Mouse (Mus musculus) hindbrain, postnatal 0 days (tissue): ENCODE results near the gene Cavin1. TPM values are rescaled to one million over a fixed set of nuclear protein-coding genes. Genes with fewer than 3 reads are reported as not detected.

Experiments
- ATAC-seq: fragments of 200-750 bp; cut with Nextera tagmentation; 2 replicates; pipeline ENCODE4 v1.8.0; 2017; ENCODE audit warnings: mild to moderate bottlenecking, moderate TSS enrichment, moderate library complexity
- DNase-seq: peaks from one replicate; pipeline ENCODE4 v3.0.0-alpha.2; 2015; ENCODE audit warnings: low spot score
- H3K27ac ChIP-seq: fragments of 300-500 bp; sonication (generic); 2 replicates; pipeline ENCODE4 v1.5.1; 2014; ENCODE audit warnings: mild to moderate bottlenecking
- H3K27me3 ChIP-seq: fragments of 300-500 bp; sonication (generic); 2 replicates; pipeline ENCODE4 v1.6.1; 2014; ENCODE audit warnings: low read length, mixed read lengths; ENCODE audit not compliant: insufficient read depth
- H3K36me3 ChIP-seq: fragments of 300-500 bp; sonication (generic); 2 replicates; pipeline ENCODE4 v1.6.1; 2014; ENCODE audit warnings: low read length, mixed read lengths; ENCODE audit not compliant: insufficient read depth
- H3K4me1 ChIP-seq: fragments of 300-500 bp; sonication (generic); 2 replicates; pipeline ENCODE4 v1.6.1; 2014; ENCODE audit warnings: antibody characterized with exemption, low read length, mixed read lengths; ENCODE audit not compliant: insufficient read depth
- H3K4me2 ChIP-seq: fragments of 300-500 bp; sonication (generic); 2 replicates; pipeline ENCODE4 v1.6.1; 2014; ENCODE audit warnings: low read depth, mild to moderate bottlenecking, low read length, moderate library complexity, mixed read lengths
- H3K4me3 ChIP-seq: fragments of 300-500 bp; sonication (generic); 2 replicates; pipeline ENCODE4 v1.5.1; 2014; ENCODE audit warnings: low read length
- H3K9ac ChIP-seq: fragments of 300-500 bp; sonication (generic); replicated peaks from 2 replicates; pipeline ENCODE4 v1.6.1; 2014; ENCODE audit warnings: mild to moderate bottlenecking, low read length, moderate library complexity, mixed read lengths
- H3K9me3 ChIP-seq: fragments of 300-500 bp; sonication (generic); 2 replicates; pipeline ENCODE4 v1.6.1; 2016; ENCODE audit warnings: low read length, mixed read lengths
- CTCF ChIP-seq: IDR thresholded peaks from 2 replicates; pipeline ENCODE4 v1.5.1; 2016; ENCODE audit warnings: antibody characterized with exemption, control low read depth, low read depth
- WGBS: fragments of 180-500 bp; shearing (Covaris S2); extraction: QIAGEN DNeasy Blood & Tissue Kit; methylation state at CpG from one replicate; pipeline ENCODE4 v1.1.7; 2014; 5-methylcytosine and 5-hydroxymethylcytosine counted together
- polyA plus RNA-seq: library from polyadenylated mRNA; unstranded; fragments of >200 nt; fragmentation: Nextera tagmentation; extraction: Ambion mirVana; gene quantifications from 2 replicates; pipeline ENCODE4 v1.2.1, GENCODE M21; 2015
- total RNA-seq: library from RNA; depleted of rRNA; stranded (reverse); fragments of >200 nt; gene quantifications from 2 replicates; pipeline ENCODE4 v1.2.3, GENCODE M21; 2014

Gene Cavin1
- total and polyA plus RNA-seq, 2 experiments from 2014 or later, result 19.7 to 50.2 TPM

- H3K27me3 ChIP-seq, result peaks cover 8% of the 10 kb centered on the region; the same call in 1 of the 2 replicates
- TF ChIP-seq CTCF, result peak; percentile 70
- peak overlapping the region; percentile 29 for H3K4me3 ChIP-seq
- no peaks in the 10 kb centered on the region for H3K4me1 ChIP-seq
- H3K9ac ChIP-seq, result no peak overlapping the region
- H3K27ac ChIP-seq, result no peak overlapping the region
- no peaks in the 10 kb centered on the region for H3K9me3 ChIP-seq
- peak; percentile 88 for DNase-seq
- no peak for ATAC-seq
- H3K36me3 ChIP-seq, result no peaks in the 10 kb centered on the region
- 4% methylated on average over 14 of the region's 14 CpGs for WGBS
- H3K4me2 ChIP-seq, result peak overlapping the region; percentile 50
Measured at GRCm38 (mm10) chr11:100959464-100959810, 11.2 kb downstream of the Cavin1 start.

DNA sequence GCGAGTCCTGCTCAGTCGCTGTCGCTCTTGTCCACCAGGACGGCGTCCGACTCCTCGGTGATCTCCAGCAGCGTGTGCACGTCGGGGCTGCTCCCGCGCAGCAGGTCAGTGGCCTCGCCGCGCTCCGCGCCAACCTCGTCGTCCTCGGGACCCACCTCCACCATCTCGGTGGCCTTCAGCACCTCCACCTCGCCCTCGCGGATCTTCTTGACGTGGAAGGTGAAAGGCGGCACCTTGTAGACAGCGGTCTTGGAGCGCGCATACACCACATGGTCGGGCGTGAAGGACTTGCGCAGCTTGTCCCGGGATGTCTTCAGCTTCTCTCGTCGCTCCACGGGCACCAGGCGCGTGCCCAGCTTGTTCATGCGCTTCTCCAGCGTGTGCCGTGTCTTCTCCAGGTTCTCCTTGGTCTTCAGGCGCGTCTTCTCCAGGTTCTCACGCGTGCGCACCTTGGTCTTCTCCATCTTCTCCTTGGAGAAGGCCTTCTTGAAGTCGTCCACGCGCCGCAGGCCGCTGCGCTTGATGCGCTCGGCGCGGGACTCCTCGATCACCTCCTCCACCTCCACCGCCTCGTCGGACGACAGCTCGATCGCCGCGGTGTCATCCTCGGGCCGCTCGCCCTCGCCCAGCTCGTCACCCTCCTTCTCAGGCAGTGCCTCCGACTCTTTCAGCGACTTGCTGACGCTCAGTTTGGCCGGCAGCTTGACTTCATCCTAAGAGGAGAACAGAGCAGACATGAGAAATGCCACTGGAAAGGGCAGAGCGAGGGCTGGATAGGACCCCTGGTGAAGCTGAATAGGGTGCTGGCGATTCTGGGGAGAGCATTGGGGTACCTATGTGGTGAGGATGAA is 11.8 kb downstream of the Cavin1 start:
- Histone ChIP-seq H3K27ac (no peak overlapping the region), H3K9ac (no peak overlapping the region), H3K9me3 (no peaks in the 10 kb centered on the region), H3K4me1 (no peaks in the 10 kb centered on the region), H3K4me2 (peak overlapping the region; percentile 50), H3K4me3 (peak overlapping the region; percentile 29), H3K36me3 (no peaks in the 10 kb centered on the region), H3K27me3 (peaks cover 8% of the 10 kb centered on the region; the same call in 1 of the 2 replicates)
- DNase-seq, result peak; percentile 21
- 14% methylated on average over 73 of the region's 76 CpGs for WGBS
- TF ChIP-seq CTCF, result no peak
- no peak for ATAC-seq

GRCm38 (mm10) chr11:100957915-100958469 is 12.7 kb downstream of the Cavin1 start:
- H3K36me3 ChIP-seq, result no peaks in the 10 kb centered on the region
- H3K4me3 ChIP-seq, result peak overlapping the region; percentile 29; the same call in 1 of the 2 replicates
- WGBS, result 39% methylated on average over 6 of the region's 6 CpGs
- no peak overlapping the region for H3K4me2 ChIP-seq
- H3K9ac ChIP-seq, result no peak overlapping the region
- DNase-seq (no peak), ATAC-seq (no peak)
- no peak overlapping the region for H3K27ac ChIP-seq
- no peak for TF ChIP-seq CTCF
- H3K27me3 ChIP-seq, result peaks cover 8% of the 10 kb centered on the region; the same call in 1 of the 2 replicates
- H3K4me1 ChIP-seq, result no peaks in the 10 kb centered on the region
- H3K9me3 ChIP-seq, result no peaks in the 10 kb centered on the region

DNA sequence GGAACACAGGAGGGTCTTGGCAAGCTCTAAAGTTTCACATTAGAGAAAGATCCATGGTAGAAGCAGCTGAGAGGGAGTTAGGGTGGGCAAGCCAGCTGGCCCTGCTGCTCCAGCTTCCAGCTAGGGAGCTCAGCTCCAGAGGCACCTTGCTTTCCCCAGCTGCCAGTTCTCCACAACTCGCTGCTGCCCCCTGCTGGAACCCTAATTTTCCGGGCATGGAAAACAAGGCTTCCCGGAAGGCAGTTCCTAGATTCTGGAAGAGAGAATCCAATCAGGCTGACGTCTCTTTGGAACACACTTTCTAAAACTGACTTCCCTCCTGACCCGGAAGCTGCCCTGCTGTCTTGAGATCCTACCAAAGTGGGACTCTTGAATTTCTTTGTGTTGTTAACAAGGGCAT is 13.4 kb downstream of the Cavin1 start:
- no peak overlapping the region for H3K27ac ChIP-seq
- TF ChIP-seq CTCF, result peak; percentile 95
- no peak overlapping the region for H3K4me3 ChIP-seq
- H3K36me3 ChIP-seq, result no peaks in the 10 kb centered on the region
- no peak overlapping the region for H3K9ac ChIP-seq
- no peaks in the 10 kb centered on the region for H3K9me3 ChIP-seq
- no peaks in the 10 kb centered on the region for H3K4me1 ChIP-seq
- H3K4me2 ChIP-seq, result no peak overlapping the region
- H3K27me3 ChIP-seq, result peaks cover 8% of the 10 kb centered on the region; the same call in 1 of the 2 replicates
- WGBS, result 2% methylated on average over 5 of the region's 5 CpGs
- DNase-seq (peak; percentile 92), ATAC-seq (no peak)

DNA sequence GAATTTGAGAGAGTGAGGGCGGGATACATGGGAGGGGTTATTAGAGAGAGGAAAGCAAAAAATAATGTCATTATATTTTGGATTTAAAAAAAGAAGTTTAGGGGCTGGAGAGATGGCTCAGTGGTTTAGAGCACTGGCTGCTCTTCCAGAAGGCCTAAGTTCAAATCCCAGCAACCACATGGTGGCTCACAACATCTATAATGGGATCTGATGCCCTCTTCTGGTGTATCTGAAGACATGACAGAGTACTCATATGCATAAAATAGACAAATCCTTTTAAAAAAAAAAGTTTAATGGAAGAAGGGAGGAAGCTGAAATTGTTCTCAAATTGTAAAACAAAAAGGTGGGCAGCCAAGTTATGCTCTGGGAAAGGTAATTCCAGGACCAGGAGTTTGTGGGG is 21.1 kb downstream of the Cavin1 start:
- no peaks in the 10 kb centered on the region for H3K36me3 ChIP-seq
- H3K9ac ChIP-seq, result no peak overlapping the region
- TF ChIP-seq CTCF, result peak; percentile 30
- 97% methylated on average over 1 of the region's 1 CpGs for WGBS
- H3K27me3 ChIP-seq, result no peaks in the 10 kb centered on the region
- no peak overlapping the region for H3K4me2 ChIP-seq
- peaks cover 5% of the 10 kb centered on the region; the same call in 1 of the 2 replicates for H3K9me3 ChIP-seq
- no peak for DNase-seq
- no peak overlapping the region for H3K27ac ChIP-seq
- H3K4me1 ChIP-seq, result no peaks in the 10 kb centered on the region
- no peak for ATAC-seq
- no peak overlapping the region for H3K4me3 ChIP-seq

DNA sequence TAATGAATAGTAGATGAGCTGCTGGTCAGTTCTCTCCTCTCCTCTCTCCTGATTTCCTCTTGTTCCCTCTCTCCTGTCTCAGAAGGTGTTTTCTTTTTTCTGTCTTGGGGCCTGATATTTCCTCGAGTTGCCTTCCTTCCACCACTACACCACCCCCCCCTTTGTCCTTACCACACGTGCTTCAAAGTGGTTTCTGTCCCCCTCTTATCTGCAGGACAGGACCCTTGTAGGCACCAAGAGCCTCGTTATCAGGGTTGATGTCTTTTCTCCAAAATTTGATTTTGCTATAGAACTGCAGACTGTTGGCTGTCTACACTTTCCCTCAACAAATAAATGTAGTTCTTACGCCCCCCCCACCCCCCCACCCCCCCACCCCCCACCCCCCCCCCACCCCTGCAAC is 22.4 kb downstream of the Cavin1 start:
- Histone ChIP-seq H3K9me3 (peaks cover 5% of the 10 kb centered on the region; the same call in 1 of the 2 replicates), H3K36me3 (no peaks in the 10 kb centered on the region), H3K9ac (no peak overlapping the region), H3K27me3 (no peaks in the 10 kb centered on the region), H3K27ac (no peak overlapping the region), H3K4me1 (no peaks in the 10 kb centered on the region), H3K4me2 (no peak overlapping the region), H3K4me3 (no peak overlapping the region)
- no peak for TF ChIP-seq CTCF
- no peak for DNase-seq
- WGBS, result 64% methylated on average over 4 of the region's 4 CpGs
- ATAC-seq, result no peak

- peak; percentile 22; the same call in 1 of the 2 replicates for TF ChIP-seq CTCF
- ATAC-seq (no peak), DNase-seq (no peak)
- Histone ChIP-seq H3K36me3 (no peaks in the 10 kb centered on the region), H3K4me1 (no peaks in the 10 kb centered on the region), H3K4me2 (no peak overlapping the region), H3K27ac (no peak overlapping the region), H3K9ac (no peak overlapping the region), H3K4me3 (no peak overlapping the region), H3K9me3 (peaks cover 5% of the 10 kb centered on the region; the same call in 1 of the 2 replicates), H3K27me3 (no peaks in the 10 kb centered on the region)
Measured at GRCm38 (mm10) chr11:100947548-100947947, 23.1 kb downstream of the Cavin1 start.
